Mouse (Mus musculus) adrenal gland, adult 2 months (tissue): ENCODE results near the gene Nucb1. TPM values are rescaled to one million over a fixed set of nuclear protein-coding genes. Genes with fewer than 3 reads are reported as not detected.
"Not testable (repeated sequence)": the region's sequence is repeated elsewhere in the genome, so short reads cannot be mapped to it uniquely, and the experiment has no call there.

Source experiments
- DNase-seq: peaks from one replicate; pipeline ENCODE4 v3.0.0; 2021
- long read RNA-seq: library from polyadenylated mRNA; stranded (forward); transcript quantifications from one replicate; pipeline ENCODE4 v2.0.0, GENCODE M21; 2021
- polyA plus RNA-seq: library from polyadenylated mRNA; depleted of rRNA; stranded (reverse); fragments of >200 nt; gene quantifications from 2 replicates; pipeline ENCODE4 v1.2.3, GENCODE M21; 2012; rRNA removed
- total RNA-seq, 2 experiments: library from RNA; stranded (reverse); gene quantifications; 2 replicates each; pipeline ENCODE4 v1.2.3; 2021

The Nucb1 gene
- total RNA-seq, result 100 to 1,000 TPM; 280 to 286 TPM
- polyA plus RNA-seq, result 594 and 643 TPM in 2 replicates
- long read RNA-seq, full-length matches to known transcripts, result 270 of 298 reads
- long read RNA-seq, partial matches to known transcripts, result 10 of 298 reads
- long read RNA-seq, other reads (novel, unspliced or antisense), result 18 of 298 reads

DNA sequence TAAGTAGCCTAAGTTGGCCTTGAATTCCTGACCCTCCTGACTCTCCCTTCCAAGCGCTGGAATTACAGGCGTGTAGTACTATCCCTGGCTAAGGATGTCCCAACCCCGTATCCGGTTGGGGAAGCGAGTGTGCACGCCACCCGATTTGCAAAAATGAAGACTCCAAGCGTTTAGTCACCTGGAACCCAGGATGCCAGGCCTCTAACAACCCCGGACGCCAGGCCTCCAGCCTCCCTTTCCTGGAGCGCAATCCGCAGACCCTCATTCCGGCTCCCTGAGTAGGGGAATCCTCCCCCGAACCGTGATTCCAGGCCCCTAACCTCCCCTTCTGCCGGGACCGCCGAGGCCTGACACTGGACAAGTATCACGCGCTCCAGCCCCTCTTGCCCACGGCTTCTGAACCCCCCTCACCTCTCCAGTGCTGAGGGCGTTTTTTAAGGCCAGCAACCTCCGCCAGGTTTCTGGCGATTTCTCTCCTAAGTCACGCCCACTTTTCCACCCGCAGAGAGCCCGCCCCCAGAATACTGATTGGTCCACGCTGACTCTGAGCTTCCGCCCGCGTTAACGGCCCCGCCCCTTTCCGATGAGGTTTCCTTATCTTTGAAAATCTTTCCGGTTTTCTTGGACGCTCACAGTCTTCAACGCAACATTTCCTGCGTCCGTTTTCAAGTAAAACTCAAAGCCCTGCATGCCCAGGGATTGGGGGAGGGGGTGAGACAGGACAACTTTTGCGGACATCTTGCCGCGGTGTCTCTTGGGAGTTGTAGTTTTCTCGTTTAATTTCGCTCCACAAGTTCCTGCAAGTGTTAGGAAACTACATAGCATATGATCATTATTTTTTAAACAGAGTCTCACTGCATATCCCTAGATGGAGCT is at the start of gene Nucb1:
Gene Nucb1, minus strand, starts transcription at position 495 of the 876 bp plus-strand sequence.
- DNase-seq, result peak; percentile 94

DNA sequence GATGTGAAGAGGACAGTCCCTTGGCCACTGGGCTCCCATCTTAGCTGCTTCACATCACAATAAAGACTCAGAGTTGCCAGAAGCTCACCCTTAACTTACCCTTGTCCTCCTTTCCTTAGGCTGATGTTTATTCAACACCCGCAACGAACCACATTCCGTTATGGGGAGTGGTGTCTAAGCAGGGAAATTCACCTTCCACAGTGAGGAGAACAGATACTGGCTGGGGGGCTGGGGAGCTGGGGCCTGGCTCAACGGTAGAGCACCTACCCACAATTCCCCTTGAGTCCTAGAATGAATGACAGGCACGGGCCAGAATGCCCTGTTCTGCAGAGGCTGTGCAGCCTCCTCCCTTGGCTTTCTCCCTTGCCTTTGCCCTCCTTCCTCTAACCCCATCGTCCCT is 48.7 kb upstream of the Nucb1 start:
- no peak for DNase-seq

DNA sequence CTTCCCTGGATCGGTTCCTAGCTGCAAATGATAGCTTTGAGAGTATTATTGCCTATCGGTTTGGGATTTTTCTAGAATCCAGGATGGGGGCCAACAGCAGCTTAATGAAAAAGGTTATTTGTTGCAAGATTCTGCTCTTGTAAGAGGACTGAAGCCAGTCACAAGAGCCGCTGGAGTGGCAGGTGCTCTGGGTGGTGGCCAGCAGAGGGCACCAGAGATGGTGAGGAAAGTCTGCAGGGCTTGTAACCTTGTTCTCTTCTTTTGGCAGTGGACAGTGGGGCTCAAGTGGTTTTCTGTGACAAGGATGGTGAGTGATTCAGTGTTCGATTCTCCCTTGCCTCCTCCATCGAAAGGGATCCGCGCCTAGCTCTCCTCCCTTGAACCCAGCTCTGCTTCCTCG is 45.6 kb upstream of the Nucb1 start:
- peak; percentile 85 for DNase-seq

DNA sequence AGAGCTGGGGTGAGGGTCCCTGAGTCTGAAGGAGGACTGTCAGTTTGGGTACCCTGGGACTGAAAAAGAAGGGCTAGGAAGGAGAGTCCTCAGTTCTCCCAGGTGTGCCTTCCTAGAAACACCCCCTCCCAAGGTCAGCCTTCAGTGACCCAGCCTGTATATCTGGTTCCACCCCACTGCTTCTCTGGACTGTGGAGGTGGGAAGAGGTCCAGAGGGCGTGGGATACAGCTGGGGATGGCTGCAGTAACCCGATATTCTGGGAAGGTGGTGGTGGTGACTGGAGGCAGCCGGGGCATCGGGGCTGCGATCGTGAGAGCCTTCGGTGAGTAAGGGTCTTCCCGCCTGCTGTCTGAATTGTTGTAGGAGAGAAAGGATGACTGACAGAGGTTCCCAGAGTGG is 44.5 kb upstream of the Nucb1 start, which contains the start of gene Hsd17b14:
Gene Hsd17b14, plus strand, starts transcription at position 150 of the 400 bp plus-strand sequence.
- DNase-seq, result no peak

DNA sequence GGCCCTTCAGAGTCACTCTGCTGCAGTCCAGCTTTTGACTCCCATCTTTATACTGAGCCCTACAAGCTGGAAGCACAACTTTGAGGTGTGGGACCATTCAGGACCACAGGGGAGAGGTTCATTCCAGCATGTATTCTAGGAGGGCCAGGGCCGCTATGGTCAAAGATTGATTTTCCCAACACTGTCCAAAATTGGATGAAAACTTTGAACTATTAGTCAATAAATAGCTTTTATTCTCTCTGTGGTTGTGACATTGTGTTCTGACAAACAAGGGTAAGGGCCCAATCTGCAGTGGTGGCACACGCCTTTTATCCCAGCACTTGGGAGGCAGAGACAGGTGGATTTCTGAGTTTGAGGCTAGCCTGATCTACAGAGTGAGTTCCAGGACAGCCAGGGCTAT is 43.8 kb upstream of the Nucb1 start:
- DNase-seq, result no peak

DNA sequence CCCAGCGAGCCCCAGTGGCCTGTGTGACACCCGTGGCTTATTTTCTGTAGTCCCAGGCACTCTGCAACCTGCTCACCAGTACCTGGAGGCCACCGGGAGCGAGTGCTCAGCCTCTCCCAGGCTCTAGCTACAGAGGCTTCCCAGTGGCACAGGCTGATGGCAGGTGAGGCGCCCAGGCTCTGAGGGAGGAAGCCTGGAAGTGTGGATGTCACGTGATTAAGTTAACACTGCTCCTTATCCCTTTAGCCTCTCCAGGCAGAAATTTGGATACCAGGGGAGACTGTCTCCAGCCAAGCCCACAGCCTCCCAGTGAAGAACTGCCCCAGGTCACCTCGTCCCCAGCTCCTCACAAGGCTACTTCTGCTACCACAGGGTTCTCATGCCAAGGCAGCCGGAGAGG is 43.3 kb upstream of the Nucb1 start:
- DNase-seq, result no peak

DNA sequence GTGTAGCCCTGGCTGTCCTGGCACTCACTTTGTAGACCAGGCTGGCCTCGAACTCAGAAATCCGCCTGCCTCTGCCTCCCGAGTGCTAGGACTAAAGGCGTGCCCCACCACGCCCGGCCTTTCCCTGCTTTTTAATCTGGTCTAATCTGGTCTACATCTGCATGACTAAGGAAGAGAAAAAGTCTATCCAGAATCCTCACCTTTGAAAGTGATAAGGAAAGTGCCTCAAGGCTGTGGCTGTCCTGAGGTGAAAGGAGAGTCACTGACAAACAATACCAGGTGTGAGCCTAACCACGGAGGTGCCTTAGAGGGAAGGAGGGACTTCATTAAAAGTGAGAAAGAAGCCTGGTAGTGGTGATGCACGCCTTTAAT is 41.3 kb upstream of the Nucb1 start:
- no peak for DNase-seq

DNA sequence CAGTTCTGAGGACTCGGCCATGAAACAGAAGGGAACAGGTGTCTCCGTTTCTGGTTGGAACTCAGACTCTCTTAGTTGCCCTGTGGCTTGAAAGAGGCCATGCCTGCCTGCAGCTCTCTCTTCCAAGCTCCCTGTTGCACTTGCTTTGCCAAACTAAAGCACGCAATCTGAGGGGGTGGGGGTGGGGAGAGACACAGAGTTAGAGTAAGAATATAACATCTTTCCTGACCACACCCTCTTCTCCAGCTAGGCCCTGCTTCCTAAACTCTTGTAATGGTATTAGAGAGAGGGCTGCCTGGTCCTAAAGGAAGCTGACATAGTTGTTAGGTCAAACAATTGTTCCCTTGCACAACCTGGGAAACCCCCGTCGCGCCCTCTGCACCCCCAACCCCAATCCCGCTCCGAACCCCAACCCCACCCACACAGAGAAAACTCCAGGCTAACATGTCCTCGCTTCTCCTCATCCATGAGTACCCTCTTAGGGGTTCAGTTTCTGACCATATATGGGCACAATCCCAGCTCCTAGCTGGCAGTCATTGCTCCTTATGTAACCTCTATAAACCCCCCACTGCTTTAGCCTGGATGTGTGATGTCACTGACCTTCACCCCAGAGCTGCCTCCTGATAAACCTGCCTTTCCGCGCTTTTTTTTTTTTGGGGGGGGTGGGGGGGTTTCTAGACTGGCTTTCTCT is 40.8 kb upstream of the Nucb1 start:
- DNase-seq, result no peak

DNA sequence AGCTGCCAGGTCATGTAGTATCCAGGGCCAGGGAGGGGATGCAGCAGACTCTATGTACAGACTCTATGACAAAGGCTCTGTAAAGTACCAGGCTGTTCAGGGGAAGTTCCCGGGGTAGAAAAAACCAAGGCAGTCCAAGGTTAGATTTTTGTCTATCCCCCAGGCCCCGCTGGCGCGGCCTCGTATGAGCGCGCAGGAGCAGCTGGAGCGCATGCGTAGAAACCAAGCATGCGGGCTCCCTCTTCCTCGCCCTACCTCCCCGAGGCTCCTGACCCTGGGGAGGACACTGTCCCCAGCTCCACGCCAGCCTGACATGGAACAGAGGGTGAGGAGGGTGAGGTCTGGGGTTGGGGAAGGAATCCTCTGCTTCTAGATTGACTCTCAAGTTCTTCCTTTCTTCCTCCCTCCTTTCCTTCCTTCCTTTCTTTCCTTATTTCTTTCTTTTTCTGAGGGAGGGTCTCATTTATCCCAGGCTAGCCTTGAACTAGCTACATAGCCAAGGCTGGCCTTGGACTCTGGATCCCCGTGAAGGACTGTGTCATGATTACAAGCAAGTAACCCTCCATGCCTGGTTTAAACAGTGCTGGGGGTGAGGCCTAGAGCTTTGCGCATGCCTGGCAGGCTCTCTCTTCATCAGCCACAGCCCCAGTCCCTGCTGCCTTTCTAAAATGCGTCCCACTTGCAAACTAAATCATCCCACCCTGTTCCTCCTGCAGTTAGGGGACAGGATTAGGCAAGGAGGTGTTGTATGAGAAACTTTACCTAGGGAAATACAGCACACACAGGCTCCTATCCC is 39.6 kb upstream of the Nucb1 start:
- DNase-seq, result peak; percentile 43

DNA sequence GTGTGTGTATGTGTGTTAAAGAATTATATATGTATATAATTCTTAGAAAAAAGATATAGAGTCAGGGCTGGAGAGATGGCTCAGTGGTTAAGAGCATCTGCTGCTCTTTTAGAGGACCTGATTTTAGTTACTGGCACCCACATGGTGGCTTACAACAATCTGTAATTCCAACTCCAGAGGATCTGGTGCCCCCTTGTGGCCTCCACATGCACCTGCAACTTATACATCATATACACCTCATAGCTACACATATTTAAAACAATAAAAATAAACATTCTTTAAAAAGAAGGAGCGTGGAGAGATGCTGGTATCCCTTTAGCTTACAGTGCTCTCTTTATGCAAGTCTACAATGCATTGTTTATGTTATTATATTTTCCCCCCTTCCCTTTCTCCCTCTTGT is 34.3 kb upstream of the Nucb1 start:
- DNase-seq, result no peak

DNA sequence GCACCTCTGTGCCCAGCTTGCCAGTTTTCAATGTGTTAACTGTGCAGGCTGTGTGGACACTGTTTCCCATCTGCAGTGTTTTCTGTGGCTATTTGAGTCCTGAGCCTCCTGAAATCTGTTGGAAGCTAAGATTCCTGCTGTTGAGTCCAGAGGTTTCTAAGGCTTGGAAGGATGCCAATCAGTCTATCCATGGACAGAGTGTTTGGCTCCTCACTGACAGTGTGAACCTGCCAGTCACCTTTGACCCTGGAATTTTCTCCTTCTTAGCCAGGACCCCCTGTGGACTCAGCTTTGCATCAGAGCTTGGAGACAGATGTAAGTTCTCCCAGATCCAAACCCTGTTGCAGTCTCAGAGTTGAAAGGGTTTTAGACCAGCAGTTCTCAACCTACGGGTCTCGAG is 30.0 kb upstream of the Nucb1 start:
- no peak for DNase-seq

DNA sequence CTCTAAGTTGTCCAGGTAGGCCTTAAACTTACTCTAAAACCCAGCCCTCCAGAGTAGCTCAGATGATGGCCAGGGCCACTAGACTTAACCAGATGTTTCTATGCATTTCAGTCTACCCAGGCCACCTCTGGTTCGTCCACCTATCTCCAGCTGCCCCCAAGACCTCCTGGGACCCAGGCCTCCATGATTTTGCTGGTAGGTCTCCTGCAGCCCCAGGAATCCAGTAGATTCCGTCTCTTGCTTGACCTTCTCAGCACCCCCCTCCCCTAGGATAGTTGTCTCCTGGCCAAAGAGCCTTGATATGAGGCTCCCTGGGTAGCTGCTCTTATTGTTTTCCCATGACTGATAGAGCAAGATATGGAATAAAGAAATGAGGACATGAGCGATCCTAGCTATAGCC is 28.9 kb upstream of the Nucb1 start:
- no peak for DNase-seq

DNA sequence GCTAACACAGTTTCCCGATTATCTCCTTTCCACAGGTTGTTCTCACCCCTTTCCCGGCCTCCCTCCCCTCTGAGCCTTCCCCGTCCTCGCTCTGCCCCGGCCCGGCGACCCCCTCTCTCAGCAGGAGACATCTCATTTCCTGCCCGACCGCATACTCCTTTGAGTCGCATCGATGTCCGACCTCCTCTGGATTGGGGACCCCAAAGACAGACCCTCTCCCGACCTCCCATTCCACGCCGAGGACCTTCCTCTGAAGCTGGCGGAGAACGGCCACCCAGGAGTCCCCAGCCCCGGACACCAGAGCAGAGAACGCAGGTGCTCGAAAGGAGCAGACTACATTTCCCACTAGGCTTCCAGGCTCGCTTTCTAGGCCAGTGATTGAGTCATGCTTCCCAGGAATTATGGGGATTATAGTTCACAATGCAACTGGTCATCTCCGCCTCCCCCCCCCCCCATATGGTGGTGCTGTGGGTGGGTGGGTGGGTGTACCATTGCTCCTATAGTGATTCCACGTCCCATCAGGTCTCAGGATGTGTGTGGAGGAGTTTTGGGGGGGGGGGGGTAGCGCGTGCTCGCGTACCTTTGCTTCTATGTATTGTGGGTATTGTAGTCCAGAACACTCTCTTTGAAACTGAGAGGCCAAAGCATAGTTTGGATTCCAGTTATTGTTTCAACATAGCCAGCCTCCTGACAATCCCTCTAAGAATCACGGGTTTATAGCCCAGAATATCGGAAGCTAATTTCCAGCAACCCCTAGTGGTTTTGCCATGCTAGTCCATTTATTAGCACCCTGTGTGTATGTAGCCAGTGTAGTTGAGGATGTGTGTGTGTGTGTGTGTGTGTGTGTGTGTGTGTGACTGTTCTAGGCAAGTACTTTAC is 28.2 kb upstream of the Nucb1 start:
- DNase-seq, result peak; percentile 67

DNA sequence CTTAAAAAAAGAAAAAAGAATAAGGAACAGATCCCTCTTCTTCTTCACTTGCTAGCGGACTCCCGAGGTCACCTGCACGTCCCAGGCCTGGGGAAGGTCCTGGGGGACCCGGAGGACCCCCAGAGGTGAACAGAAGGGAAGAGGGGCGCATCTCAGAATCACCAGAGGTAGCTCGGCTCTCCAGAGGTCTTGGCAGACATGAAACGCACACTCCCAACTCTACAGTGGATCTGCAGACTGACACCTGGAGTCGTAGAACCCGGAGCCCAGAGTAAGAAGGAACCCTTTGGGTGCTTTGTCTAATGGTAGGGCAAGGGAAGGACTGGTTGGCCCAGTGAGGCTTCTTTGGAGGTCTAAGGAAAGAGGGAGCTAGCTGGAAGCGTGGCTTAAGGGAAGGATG is 27.4 kb upstream of the Nucb1 start:
- DNase-seq, result no peak

DNA sequence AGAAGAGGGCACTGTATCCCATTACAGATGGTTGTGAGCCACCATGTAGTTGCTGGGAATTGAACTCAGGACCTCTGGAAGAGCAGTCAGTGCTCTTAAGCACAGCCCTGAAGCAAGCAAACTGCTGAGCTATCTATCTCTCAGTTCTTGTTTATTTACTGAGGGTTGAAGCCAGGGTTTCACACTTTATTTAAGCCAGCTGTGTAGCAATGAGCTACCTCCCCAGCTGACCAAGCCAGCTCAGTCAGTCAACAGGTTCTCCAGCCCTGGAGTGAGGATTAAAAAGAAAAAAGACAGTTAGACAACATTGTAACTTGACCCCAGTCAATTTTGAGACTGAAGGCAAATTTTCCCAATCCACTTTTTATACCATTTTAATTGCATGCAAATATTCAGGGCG is 25.5 kb upstream of the Nucb1 start:
- no peak for DNase-seq

DNA sequence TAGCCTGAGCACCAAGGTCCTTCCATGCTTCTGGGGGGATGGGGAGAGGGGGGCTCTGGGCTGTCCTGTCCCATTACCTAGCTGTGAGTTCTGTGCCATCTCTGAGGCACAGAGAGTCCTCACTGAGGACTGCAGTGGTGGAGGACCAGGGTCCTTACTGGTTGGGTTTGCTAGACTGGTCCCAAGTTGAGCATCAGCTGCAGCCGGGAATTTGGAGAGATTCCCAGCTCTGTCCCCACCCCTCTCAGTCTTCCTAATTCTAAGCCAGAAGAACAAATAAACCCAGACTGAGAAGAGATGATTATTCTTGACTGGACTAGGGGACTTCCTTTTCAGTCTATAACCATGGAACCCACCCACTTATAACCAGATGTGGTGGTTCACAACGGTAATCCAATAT is 20.4 kb upstream of the Nucb1 start:
- DNase-seq, result no peak

DNA sequence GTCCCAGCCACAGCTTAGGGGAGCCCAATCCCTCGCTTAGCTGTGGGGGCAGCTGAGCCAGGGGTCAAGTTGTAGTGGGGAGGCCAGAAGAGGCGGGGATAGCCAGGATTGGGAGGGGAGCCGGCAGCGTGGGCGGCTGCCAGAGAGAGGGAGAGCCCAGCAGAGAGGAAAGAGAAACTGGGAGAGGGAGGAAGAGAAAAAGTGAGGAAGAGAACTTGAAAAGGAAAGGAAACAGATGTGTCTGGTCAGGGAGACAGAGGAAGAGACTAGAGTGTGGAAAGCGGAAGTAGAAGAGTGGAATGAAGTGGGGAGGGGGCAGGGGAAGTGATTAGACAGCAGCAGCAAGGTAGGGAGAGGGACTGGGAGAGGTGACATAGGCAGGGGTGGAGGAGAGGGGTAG is 19.3 kb upstream of the Nucb1 start:
- no peak for DNase-seq

DNA sequence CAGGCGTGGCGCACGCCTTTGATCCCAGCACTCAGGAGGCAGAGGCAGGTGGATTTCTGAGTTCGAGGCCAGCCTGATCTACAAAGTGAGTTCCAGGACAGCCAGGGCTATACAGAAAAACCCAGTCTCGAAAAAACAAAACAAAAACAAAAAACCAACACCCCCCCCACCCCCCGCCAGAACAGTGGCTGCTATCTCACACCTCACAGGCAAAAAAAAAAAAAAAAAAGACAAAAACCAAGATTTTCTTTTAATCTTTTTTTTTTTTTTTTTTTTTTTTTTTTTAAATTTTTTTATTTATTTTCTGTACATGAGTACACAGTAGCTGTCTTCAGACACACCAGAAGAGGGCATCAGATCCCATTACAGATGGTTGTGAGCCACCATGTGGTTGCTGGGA is 17.0 kb upstream of the Nucb1 start:
- not testable (repeated sequence) for DNase-seq

DNA sequence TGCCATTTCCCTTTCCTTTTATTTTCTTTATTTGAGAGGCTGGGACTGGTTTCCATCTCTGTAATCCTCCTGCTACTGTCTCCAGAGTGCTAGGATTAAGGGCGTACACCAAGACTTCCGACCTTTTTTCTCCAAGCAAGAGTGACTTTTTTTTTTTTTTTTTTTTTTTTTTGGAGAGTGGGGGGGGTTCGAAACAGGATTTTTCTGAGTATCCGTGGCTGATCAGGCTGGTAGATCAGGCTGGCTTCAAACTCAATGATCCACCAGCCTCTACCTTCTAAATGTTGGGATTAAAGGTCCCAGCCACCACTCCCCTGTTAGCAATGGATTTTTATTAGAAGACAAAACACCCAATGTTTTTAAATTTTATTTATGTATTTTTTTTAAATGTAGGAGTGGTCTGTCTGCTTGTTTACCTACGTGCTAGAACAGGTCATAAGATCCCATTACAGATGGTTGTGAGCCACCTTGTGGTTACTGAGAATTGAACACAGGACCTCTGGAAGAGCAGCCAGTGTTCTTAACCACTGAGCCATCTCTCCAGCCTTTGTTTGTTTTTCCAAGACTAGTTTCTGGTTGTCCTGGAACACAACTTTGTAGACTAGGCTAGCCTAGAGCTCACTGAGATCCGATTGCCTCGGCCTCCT is 16.4 kb upstream of the Nucb1 start:
- DNase-seq, result no peak

DNA sequence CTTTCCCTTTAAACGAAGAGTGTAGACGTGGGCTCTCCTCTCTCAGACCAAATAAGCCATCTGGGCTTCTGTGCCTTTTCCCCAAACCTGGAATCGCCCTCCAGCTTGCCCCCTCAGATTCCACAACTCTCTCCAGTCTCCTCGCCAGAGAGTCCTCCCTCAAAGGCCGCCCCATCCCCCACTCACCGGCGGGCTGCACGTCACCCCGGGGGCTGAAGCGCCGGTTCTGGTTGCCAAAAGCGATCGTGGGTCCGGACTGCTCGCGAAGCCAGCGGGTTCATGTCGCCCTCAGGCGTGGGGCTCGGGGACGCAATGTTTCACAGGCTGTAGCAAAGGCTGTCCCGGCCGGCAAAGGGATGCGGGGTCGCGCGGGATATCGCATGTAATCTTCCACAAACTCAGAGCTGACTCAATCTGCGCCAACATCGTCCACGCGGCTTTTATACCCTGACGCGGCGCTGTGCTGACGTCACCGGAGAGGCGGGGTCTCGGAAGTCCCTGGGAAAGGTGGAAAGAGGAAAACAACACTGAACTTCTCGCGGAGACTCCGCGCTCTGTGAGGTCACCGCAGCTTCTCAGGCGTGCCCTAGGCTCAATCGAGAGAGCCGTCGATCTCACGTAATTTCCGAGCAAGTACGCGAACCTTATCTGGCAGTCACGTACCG is 15.7 kb upstream of the Nucb1 start, which contains the start of the genes Ppp1r15a and Plekha4:
Gene Ppp1r15a, minus strand, starts transcription at position 460 of the 665 bp plus-strand sequence.
Gene Plekha4, plus strand, starts transcription at position 522 of the 665 bp plus-strand sequence.
- DNase-seq, result peak; percentile 96
